Mouse (Mus musculus) intestine, embryonic 15.5 days (tissue): ENCODE measurements around the gene Sf3b3. TPM values are rescaled to one million over a fixed set of nuclear protein-coding genes. Genes with fewer than 3 reads are reported as not detected.

Source experiments
- ATAC-seq: fragments of 200-750 bp; cut with Nextera tagmentation; 2 replicates; pipeline ENCODE4 v1.8.0; 2017; ENCODE audit warnings: moderate TSS enrichment, moderate library complexity
- H3K27ac ChIP-seq: fragments of 300-500 bp; sonication (generic); 2 replicates; pipeline ENCODE4 v1.5.1; 2015; ENCODE audit warnings: mild to moderate bottlenecking, inconsistent platforms
- H3K27me3 ChIP-seq: fragments of 300-500 bp; sonication (generic); replicated peaks from 2 replicates; pipeline ENCODE4 v1.6.1; 2015; ENCODE audit warnings: inconsistent platforms
- H3K36me3 ChIP-seq: fragments of 300-500 bp; sonication (generic); 2 replicates; pipeline ENCODE4 v1.6.1; 2015; ENCODE audit warnings: inconsistent platforms
- H3K4me1 ChIP-seq: fragments of 300-500 bp; sonication (generic); replicated peaks from 2 replicates; pipeline ENCODE4 v1.6.1; 2015; ENCODE audit warnings: inconsistent platforms
- H3K4me2 ChIP-seq: fragments of 300-500 bp; sonication (generic); replicated peaks from 2 replicates; pipeline ENCODE4 v1.6.1; 2015; ENCODE audit warnings: mild to moderate bottlenecking, inconsistent platforms
- H3K4me3 ChIP-seq: fragments of 300-500 bp; sonication (generic); replicated peaks from 2 replicates; pipeline ENCODE4 v1.5.1; 2015; ENCODE audit warnings: inconsistent platforms
- H3K9ac ChIP-seq: fragments of 300-500 bp; sonication (generic); 2 replicates; pipeline ENCODE4 v1.6.1; 2015; ENCODE audit warnings: inconsistent platforms
- H3K9me3 ChIP-seq: fragments of 300-500 bp; sonication (generic); 2 replicates; pipeline ENCODE4 v1.6.1; 2016; ENCODE audit warnings: inconsistent platforms
- WGBS: fragments of 180-500 bp; shearing (Covaris S2); methylation state at CpG from one replicate; pipeline ENCODE4 v1.1.7; 2015; 5-methylcytosine and 5-hydroxymethylcytosine counted together
- polyA plus RNA-seq: library from polyadenylated mRNA; unstranded; fragments of >200 nt; fragmentation: Nextera tagmentation; extraction: Ambion mirVana; gene quantifications from 2 replicates; pipeline ENCODE4 v1.2.1, GENCODE M21; 2015

Gene Sf3b3
- polyA plus RNA-seq, 1 experiment from 2014 or later: 126 TPM

DNA sequence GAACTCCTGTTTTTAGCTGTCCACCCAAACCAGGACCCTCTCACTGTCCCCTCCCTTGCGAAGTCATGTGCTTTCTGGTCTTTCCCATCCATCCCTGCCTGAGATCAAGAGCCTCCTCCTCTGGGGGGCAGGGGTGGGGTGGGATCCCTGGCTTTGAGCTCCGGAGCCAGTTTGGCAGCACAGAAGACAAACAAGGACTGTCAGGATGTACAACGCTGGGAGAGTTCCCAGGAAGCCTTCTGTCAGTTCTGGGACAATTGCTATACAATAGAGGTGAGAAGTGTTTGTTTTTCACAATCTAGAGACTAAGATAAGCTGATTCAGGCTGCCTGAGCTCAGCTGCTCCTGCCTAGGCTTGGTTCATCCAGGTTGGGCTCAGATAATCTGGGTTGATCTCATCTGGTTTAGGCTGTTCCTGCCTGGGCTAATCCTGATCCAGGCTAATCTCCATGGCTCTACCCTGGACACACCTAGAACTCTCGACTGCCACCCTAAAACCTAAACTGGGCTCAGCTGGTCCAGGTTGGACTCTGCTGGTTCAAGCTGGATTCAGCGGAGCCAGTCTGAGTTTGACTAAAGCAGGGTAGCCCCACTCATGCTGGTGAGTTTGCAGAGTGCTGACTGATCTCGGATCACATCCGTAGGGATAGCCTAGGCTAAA, 86.2 kb downstream of the Sf3b3 start:
- Histone ChIP-seq H3K4me1 (peaks cover 7% of the 10 kb centered on the region; the same call in 1 of the 2 replicates), H3K4me3 (no peak overlapping the region), H3K36me3 (no peaks in the 10 kb centered on the region), H3K27ac (no peak overlapping the region), H3K9me3 (no peaks in the 10 kb centered on the region), H3K9ac (no peak overlapping the region), H3K4me2 (no peak overlapping the region), H3K27me3 (no peaks in the 10 kb centered on the region)
- ATAC-seq: peak; percentile 23; the same call in 1 of the 2 replicates
- 60% methylated on average over 7 of the region's 7 CpGs for WGBS

Other genes with a start within 250 kb of the Sf3b3 start
- 22.4 and 23.1 TPM in 2 replicates for gene Vac14, start 228.2 kb downstream of the Sf3b3 start, polyA plus RNA-seq
- gene Mtss1l, start 125.3 kb downstream of the Sf3b3 start, polyA plus RNA-seq: 8.0 and 9.6 TPM in 2 replicates
- 1.1 and 2.6 TPM in 2 replicates for gene Il34, start 40.9 kb downstream of the Sf3b3 start, polyA plus RNA-seq
- gene Cog4, start 187 bp downstream of the Sf3b3 start, polyA plus RNA-seq: 69.0 and 69.5 TPM in 2 replicates
- 10.2 and 13.2 TPM in 2 replicates for gene Fuk, start 55.7 kb upstream of the Sf3b3 start, polyA plus RNA-seq
- 13.0 and 15.3 TPM in 2 replicates for gene St3gal2, start 73.1 kb upstream of the Sf3b3 start, polyA plus RNA-seq
- gene Ddx19a, start 151.0 kb upstream of the Sf3b3 start, polyA plus RNA-seq: 12.4 and 15.4 TPM in 2 replicates
- gene Ddx19b, start 185.0 kb upstream of the Sf3b3 start, polyA plus RNA-seq: 7.0 and 7.5 TPM in 2 replicates
- 50.4 and 54.1 TPM in 2 replicates for gene Aars, start 186.4 kb upstream of the Sf3b3 start, polyA plus RNA-seq
- 23.0 and 24.3 TPM in 2 replicates for gene Exosc6, start 209.6 kb upstream of the Sf3b3 start, polyA plus RNA-seq
- gene Clec18a, start 245.6 kb upstream of the Sf3b3 start, polyA plus RNA-seq: 0.13 and 0.32 TPM in 2 replicates
- 9.5 and 10.1 TPM in 2 replicates for gene Pdpr, start 247.8 kb upstream of the Sf3b3 start, polyA plus RNA-seq